Mouse (Mus musculus): ENCODE data around the gene Ropn1l.

Ropn1l gene

DNA sequence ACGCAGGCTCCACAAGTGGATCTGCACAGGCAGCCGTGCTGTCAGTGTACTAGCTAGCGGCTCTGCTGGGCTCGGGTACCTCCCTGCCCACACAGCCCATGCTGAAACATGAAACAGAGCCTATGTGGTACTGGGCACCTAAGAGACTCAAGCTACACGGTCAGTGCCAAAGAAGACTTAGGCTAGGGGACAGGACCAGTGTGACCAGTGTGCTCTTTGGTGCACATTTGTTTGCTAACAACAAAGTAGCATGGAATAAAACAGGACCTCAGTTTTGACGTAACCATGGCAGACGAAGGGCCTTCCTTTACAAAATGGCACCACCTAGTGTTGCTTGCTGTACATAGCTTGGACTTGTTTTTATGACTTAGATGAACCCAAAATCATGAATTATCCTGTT is 6.4 kb downstream of the Ropn1l start:
- WGBS: 20% methylated on average over 7 of the region's 7 CpGs

DNA sequence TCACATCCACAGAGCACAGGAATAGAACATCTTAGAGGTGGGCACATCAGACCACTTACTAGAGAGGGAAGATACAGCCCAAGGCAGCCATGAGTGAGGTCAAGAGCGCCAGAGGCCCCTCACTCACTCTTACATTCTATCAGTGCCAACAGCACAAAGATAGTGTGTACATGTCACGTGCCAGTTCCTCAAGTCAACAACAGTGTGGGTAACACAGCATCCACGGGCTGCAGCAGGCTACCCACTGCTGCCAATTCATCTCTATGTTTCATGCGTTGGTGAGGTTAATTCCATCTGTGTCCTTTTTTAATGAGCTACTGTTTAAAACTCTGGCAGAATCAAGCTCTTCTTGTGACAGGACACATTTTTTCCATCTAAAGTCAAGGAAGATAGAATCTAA is 10.8 kb downstream of the Ropn1l start:
- WGBS: 73% methylated on average over 4 of the region's 4 CpGs

DNA sequence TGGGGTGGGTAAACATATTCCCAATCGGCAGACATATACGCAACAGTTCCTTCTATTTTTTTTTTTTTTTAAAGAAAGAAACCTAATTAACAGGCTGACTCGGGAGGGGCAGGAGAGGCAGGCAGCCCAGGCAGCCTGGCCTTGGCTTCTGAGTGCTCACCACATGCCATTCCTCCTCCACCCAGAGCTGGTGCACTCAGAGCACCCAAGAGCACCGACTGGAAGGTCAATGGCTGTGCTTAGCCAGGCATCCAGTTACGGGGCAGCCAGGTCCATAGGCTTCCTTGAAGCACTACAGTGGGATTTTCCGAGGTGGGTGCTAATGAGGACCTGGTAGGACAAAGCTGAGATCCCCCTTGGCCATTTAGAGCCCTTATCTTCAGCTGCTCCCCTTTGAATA is 11.5 kb downstream of the Ropn1l start:
- 79% methylated on average over 6 of the region's 6 CpGs for WGBS

DNA sequence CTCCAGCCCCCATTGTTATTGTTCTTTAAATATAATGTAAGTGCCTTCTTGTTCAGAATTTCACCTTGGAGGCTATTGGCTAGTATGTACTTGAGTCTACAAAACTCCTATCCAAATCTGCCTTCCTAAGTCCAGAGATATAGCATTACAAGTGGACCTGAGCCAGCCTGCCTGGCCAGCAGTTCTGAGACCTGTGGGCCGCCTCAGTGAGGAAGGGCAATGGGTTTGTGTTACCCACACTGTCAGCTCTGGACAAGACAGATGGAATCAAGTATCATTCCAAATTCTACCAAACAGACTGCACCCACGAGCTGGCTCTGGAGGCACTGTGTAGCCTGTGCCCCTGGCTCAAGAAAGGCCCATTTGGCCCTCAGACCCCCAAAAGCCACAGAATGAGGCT is 16.7 kb downstream of the Ropn1l start:
- WGBS: 90% methylated on average over 2 of the region's 2 CpGs

DNA sequence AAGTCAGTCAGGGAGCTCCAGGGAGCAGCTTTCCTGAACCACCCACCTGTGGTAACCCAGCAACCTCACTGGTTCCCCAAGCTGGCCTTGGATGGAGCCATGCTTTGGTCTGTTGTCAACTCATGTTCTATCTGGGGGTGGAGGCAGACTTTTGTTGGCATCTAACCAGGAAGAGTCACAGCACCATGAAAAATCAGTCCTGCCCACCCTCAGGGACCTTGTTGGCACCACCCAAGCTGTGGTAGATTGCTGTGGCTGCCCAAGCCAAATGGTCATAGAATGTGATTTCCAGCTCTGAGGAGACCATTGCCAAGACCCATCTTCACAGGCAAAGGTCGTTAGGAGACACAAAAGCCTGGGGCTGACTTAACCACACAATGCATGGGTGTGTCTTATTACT is 17.5 kb downstream of the Ropn1l start:
- 59% methylated on average over 1 of the region's 1 CpGs for WGBS

DNA sequence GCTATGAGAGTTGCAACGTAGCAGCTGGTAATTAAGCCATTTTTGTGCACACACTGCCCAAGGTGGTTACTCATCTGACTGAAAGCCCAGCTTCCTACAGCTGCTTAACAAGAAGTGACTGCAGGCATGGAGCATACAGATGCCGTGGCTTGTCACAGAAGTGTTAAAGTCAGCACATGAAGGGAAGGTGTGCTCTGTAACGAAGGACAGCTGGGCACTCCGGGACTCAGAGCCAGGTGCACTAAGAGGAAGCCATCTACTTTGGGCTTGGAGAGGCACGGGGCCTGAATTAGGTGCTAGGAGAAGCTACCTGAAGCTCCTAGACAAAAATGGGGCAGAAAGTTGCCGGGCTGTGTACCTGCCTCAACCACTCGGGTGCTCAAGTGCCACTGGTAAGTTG is 19.8 kb downstream of the Ropn1l start:
- WGBS: 74% methylated on average over 7 of the region's 7 CpGs

DNA sequence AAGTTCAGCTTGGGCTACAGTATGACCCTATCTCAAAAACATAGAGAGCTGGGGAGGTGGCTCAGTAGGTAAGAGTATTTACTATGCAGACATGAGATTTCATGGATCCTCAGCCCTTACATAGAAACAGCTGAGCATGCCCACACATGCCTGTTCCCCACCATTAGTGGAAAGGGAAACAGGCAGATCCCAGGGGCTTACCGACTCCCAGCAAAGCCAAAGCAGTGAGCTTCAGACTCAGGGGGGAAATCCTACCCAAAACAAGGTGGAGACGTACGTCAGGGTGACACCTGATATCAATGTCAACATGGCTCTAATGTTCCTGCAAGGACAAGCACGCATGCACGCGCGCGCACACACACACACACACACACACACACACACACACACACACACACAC is 21.7 kb downstream of the Ropn1l start:
- 92% methylated on average over 8 of the region's 8 CpGs for WGBS

DNA sequence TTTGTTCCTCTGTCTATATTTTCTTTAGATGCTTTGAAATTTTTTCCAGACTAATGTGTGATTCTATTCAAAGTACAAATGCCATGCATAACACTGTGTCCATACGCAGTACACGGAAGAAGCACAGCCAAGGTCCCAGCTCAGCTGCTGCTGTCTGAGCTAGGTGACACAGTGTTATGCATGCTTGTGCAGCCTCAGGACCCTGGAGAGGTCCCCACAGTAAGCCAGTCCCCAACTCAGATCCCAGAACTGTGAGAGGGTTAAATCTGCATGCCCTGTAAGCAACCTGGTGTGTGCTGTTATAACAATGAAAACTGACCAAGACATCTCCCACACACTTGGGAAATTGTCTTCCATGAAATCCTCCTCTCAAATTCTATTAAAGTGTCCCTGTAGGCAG is 23.5 kb downstream of the Ropn1l start:
- 47% methylated on average over 2 of the region's 2 CpGs for WGBS

DNA sequence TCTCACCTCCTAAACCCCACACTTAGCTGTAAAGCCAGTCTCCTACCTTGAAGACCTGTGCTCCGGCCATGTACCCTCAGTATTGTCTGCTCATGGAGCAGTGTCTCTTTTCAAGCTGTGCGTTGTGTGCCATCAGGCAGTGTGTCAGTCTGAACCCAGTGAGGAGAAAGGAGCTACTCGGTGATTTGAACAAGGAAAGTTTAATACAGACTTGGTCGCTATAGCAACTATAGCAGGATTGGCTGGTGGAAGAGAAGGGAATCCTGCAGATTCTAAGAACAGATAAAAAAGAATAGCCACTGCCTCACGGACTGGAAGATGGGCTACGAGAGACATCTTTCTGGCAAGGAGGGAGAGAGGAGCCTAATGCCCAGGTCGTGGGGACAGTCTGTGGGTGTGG is 24.1 kb downstream of the Ropn1l start:
- 46% methylated on average over 7 of the region's 7 CpGs for WGBS

DNA sequence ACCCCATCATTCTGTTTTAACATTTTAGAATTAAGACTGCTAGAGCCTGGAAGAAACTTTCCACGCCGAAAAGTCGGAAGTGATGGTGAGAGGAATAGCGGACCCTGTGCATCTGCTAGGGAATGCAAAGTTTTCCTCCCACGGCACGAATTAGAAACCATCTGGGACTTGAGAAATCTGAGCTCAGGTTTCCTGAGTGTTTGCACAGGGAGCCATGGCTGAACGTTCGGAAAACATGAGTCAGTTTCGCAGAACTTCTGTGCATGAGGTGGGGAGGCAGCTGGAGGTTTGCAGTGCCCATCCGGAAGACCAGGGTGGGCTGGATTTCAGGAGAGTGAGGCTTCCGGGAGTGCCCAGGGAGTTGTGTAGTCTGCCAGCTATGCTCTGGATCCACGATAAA is 25.0 kb downstream of the Ropn1l start:
- WGBS: 42% methylated on average over 12 of the region's 12 CpGs

DNA sequence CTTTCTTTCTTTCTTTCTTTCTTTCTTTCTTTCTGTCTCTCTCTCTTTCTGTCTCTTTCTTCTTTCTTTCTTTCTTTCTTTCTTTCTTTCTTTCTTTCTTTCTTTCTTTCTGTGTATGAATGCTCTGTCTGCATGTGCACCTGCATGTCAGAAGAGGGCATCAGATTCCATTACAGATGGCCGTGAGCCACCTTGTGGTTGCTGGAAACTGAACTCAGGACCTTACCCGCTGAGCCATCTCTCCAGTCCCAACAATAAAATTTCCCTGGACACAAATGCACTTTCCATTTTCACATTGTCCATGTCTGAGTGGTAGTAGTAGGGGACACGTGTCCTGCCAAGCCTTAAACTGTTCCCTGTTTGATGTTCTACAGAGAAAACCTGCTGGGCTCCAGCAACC is 26.1 kb downstream of the Ropn1l start:
- 70% methylated on average over 3 of the region's 3 CpGs for WGBS

DNA sequence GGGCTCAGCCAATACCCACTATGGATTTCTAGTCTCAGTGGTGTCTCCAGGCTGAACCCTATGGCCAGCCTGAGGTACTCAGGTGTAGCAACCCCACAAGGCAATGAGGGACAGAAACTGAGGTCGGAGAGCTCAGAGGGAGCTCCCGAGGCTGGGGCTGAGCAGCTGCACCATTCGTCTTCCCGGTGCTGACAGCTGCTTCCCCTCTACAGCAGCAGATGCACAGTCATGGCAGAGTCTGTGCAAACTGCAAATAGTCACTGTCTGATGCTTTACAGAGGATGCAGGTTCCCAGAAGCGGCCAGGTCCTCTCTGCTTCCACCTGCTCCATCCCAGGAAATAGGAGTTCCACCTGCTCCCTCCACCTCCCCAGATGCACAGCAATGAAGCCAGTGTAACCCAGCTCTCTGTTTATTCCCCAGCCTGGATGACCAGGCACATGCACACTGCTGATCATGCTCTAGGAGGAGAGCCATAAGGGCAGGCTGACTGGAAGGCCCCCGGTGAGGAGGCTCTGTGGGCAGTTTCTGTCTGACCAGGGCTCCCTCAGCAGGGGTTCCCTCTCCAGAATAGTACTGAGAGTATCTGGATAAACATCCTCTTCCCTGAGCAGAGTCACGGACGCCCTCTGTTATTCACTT is 27.4 kb downstream of the Ropn1l start:
- WGBS: 31% methylated on average over 8 of the region's 8 CpGs

DNA sequence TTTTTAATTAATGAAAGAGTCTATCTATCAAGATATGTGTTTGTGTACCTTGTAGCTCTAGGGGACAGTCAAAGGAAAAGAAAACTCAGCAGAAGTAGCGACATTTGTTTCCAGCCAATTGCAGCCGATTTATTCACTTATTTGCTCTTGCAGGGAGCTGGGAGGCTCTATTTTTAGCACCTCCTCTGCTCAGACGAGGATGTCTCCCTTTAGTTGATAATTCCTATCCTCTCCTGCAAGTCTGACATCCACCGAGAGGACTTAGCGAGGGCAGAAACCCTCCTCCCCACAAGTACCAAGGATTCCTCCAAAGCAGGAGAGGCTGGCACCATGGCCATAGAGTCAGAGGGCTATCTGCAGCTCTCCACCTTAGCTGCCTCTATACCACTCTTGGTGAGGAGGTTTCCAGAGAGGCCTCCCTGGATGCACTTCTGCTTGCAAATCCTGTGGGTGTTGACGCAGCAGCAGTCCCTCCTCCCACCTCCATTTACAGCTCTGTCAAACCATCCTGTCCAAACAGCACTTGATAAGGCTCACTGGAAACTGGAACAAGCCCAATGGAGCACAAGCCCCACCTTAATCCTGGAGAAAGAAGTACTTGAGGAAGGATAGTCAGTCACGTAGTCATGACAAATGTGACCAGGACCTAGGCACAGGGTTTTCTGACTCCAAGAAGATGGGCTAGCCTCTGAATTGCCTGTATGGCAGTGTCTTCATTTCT is 30.7 kb downstream of the Ropn1l start:
- WGBS: 48% methylated on average over 7 of the region's 7 CpGs

DNA sequence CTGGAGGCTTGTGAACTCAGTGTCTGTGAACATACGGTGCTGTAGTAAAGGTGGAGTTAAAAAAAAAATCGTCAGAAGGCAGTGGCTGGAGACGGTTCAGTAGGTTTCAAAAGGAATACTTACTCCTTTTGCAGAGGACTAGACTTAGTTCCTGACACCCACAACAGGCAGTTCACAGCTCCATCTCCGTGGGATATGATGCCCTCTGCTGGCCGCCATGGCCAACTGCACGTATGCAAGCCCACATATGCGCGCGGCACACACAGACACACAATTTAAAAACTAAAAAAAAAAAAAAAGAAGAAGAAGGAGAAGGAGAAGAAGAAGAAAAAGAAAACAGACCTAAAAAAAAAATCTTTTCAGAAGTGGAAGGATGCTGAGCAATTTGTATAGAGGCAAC is 34.5 kb downstream of the Ropn1l start:
- 46% methylated on average over 9 of the region's 9 CpGs for WGBS

DNA sequence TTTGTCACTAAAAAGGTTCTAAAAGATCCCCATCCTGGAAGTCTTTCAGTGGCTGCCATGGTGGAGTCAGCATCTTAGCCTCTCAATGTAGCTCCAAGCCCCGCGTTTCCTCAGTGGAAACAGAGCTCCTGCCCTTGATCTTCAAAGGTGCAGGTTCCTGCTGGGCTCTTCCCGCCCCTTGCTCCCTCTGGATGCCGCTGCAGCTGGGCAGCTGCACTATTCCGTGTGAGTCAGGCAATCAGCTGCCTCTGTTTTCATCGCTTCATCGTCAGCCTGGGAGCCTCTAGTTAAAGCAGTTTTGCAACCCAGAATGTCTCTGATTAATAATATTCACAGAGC is 34.9 kb downstream of the Ropn1l start:
- WGBS: 39% methylated on average over 7 of the region's 7 CpGs

DNA sequence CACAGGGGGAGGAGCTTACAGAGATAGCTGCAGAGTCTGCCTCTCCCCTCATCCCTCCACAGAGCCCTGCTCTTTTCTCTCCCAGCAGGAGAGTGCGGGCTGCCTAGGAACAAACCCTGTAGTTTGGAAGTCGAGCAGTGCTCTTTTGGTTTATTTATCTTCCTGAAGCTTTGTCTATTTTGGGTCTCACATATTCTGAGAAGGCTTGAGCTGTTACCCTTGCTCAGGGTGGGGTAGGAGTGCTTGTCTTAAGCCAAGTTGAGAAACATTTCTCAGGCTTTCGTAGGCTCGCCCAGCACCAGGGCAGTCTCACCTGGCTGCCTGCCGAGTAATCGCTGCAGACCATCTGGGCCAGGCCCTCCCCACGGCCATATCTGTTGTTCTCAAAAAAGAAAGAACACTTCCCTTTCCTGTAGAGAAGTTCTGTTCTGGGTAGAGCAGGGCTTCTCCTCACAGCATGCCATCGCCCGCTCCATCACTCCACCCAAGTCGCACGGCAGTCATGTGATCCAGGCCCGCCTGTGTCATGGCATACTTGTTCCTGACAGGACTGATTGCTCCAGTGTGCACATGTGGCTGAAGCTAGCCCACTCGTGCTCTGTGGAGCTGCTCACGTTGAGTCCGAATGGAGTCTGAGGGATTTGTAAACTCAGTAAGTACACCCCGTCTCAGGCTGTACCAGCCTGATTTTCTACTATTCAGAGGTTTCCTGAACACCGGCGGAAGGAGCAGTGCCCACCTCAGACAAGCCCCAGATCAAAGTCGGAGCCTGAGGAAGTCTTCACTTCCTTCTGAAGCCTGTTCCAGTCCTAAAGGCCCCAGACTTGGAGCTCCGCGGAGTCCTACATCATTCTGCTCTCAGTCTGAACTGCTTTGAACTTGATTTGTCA is 35.5 kb downstream of the Ropn1l start:
- WGBS: 33% methylated on average over 21 of the region's 21 CpGs

DNA sequence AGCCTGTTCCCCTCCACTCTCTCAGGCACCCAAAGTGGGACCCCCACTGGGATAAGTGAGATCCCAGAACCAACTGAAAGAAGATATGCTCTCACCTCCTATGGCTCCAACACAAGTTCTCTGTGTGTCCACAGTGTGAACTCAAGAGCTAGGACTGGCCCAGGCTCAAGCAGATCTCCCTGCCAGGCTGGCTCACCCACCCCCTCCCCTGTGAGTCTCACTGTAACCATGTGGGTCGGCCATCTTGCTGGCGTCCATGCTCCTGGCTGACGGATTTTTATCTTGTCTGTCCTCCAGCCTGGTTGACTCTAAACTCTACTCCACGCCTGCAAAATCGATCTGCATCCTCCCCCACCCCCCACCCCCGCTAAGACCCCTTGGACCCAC is 36.1 kb downstream of the Ropn1l start:
- WGBS: 52% methylated on average over 6 of the region's 6 CpGs

DNA sequence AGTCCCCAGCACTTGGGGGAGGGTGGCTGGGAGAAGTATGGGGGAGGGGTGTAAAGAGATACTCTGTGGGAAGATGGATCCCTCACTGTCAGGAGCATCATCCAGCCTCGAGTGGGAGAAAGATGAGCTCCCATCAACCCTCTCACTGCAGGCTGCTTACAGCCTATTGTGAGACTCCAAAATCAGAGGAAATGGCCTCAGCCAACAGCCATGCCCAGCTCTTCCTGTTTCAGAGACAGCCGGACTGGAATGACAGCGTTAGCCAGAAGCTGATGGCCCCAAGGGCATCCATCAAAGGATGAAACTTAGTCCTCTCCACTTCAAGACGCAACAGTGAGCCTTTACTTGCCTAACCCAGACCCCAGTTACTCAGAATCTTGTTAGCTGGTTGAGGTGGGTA is 38.4 kb downstream of the Ropn1l start:
- WGBS: 57% methylated on average over 4 of the region's 4 CpGs

DNA sequence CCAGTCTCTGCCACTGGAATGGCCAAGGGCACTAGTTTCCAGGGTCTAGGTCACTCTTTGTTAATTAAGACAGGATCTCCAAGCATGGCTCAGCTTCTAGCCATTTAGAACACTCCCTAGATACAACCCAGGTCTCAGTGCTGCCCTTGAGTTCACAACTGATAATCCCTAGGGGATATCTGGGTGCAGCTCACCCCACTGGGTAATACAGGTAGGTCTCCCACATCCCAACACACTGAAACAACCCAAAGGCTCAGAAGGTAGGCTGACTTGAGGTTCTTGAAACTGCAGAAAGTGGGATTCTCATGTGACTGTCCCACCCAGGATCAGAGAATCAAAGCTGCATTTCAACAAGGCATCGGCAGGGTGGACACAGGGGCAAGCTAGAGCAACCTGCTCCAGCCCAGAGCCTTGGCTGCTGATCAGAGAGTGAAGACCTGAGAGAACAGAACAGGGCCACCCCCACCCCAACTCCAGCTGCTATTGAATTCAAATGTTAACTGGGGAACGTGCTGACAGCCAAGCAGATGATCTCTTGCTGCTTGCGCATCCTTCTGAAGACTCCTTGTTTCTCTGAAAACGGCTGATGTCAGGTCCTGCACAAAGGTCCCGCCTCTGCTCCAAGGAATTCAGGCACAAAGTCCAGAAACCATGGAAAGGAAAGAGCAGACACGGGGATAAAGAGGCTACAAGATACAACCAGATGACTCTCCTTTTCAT is 39.2 kb downstream of the Ropn1l start:
- 46% methylated on average over 6 of the region's 6 CpGs for WGBS

DNA sequence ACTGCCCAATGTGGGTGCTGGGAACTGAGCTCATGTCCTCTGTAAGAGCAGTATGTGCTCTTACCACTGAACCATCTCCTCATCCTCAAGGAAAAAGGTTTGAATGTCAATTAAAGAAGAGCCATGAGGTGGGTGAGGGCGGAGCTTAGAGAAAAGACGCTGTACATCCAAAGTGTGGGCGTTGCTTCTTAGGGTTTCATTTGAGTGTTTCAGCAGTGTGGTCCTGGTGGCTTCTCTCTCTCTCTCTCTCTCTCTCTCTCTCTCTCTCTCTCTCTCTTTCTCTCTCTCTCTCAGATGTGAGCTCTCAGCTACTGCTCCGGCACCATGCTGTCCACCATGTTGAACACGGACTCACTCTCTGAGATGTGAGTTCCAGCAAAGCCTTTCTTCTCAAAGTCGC is 39.9 kb downstream of the Ropn1l start:
- 89% methylated on average over 6 of the region's 6 CpGs for WGBS

DNA sequence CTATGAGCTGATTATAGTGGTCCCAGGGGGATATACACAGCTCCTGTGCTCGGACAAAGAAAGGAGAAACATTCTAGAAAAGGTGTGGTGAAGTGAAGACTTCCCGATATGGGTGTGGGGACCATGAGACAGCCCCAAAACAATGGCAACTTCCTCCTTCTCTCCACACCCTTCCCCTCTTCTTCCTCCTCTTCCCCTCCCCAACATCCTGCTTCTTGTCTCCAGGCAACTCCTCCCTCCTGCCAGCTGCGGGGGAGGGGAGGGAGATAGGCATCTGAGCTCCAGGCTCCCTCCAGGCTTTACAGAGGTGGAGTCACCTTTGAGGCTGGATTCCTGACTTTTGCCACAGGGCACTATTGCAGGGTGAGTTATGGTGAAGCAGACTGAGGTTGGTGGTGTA is 40.6 kb downstream of the Ropn1l start:
- 69% methylated on average over 3 of the region's 3 CpGs for whole genome bisulfite sequencing

DNA sequence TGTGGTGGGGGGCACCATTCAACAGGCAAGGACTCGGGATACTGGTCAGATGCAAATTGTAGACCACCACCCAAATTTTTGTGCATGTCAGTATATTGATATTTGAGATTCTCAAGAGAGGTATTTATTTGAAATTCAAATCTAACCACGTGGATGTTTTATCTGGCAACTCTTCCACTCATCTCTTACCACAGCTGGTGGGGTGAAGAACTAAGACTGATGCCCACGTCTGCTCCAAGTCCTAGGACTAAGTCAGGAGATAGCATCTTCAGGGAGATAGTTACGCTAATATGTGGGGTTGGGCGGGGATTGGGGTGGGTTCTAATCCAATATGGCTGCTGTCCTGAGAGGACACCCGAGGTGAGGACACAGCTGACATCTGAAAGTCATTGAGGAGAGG is 41.1 kb downstream of the Ropn1l start:
- WGBS: 73% methylated on average over 6 of the region's 6 CpGs
